Mouse (Mus musculus) CH12.LX (cell line): ENCODE measurements at regions not wholly inside any gene's neighbourhood (a gene's known extent, or its start where the extent isn't known, plus 50 kb on each side); places are given as distances from the start of the nearest gene placed in this dataset.

Source experiments
- DNase-seq: peaks from one replicate; pipeline ENCODE4 v3.0.0-alpha.2; 2013; ENCODE audit errors: extremely low read depth
- H3K27ac ChIP-seq: 2 replicates; pipeline ENCODE4 v1.5.1; 2012; ENCODE audit warnings: low read depth, mild to moderate bottlenecking, control low read depth, moderate library complexity; ENCODE audit not compliant: insufficient read depth
- H3K27me3 ChIP-seq: replicated peaks from 2 replicates; pipeline ENCODE3; 2012; ENCODE audit warnings: inconsistent platforms
- H3K36me3 ChIP-seq, 2 experiments: replicated peaks in 1 of 2; 2 replicates each; pipeline versions ENCODE3 to v1.6.1; 2012; ENCODE audit warnings: inconsistent platforms in 1 of 2, low read length in 1 of 2, mild to moderate bottlenecking in 1 of 2, mixed read lengths in 1 of 2, moderate library complexity in 1 of 2; ENCODE audit not compliant: control insufficient read depth in 1 of 2, insufficient read depth in 1 of 2
- H3K4me1 ChIP-seq, 2 experiments: 2 replicates each; pipeline ENCODE4 v1.6.1; 2012; ENCODE audit warnings: inconsistent platforms in 1 of 2, moderate library complexity in 1 of 2; ENCODE audit not compliant: insufficient read depth in 2 of 2, control insufficient read depth in 1 of 2
- H3K4me2 ChIP-seq: 2 replicates; pipeline ENCODE4 v1.6.1; 2012; ENCODE audit warnings: low read depth, mild to moderate bottlenecking, control low read depth; ENCODE audit not compliant: poor library complexity, insufficient read depth, severe bottlenecking
- H3K4me3 ChIP-seq, 3 experiments: fragments of 150-350 bp in 1 of 3; sonication (generic) in 1 of 3; replicated peaks in 1 of 3; 2 replicates each; pipeline versions ENCODE3 to v1.5.1; 2011 to 2012; ENCODE audit warnings: low read depth in 2 of 3, low read length in 2 of 3, mild to moderate bottlenecking in 2 of 3, moderate library complexity in 2 of 3, control low read depth in 1 of 3, improper control_type of control experiment in 1 of 3, inconsistent platforms in 1 of 3, mixed read lengths in 1 of 3; ENCODE audit not compliant: poor library complexity in 1 of 3
- H3K79me2 ChIP-seq: replicated peaks from 2 replicates; pipeline ENCODE4 v1.6.1; 2012; ENCODE audit warnings: mild to moderate bottlenecking, moderate library complexity; ENCODE audit not compliant: control insufficient read depth, poor library complexity, insufficient read depth, severe bottlenecking; ENCODE audit errors: extremely low read depth
- H3K9ac ChIP-seq: 2 replicates; pipeline ENCODE4 v1.6.1; 2012; ENCODE audit warnings: low read depth, mild to moderate bottlenecking, control low read depth, moderate library complexity; ENCODE audit not compliant: insufficient read depth
- H3K9me3 ChIP-seq: replicated peaks from 2 replicates; pipeline ENCODE3; 2012; ENCODE audit warnings: low read length, inconsistent platforms, mixed read lengths
- BHLHE40 ChIP-seq: IDR thresholded peaks from 2 replicates; pipeline ENCODE4 v1.6.1; 2011; ENCODE audit warnings: mild to moderate bottlenecking, low read depth, low read length, improper control_type of control experiment
- CHD1 ChIP-seq: IDR thresholded peaks from 2 replicates; pipeline ENCODE4 v1.6.1; 2012; ENCODE audit warnings: low read depth, low read length, improper control_type of control experiment, inconsistent platforms
- CTCF ChIP-seq, 2 experiments: IDR thresholded peaks in 1 of 2; conservative IDR thresholded peaks in 1 of 2; 2 replicates each; pipeline ENCODE4 v1.5.1; 2011 to 2012; ENCODE audit warnings: low read depth in 2 of 2, low read length in 2 of 2, improper control_type of control experiment in 1 of 2, inconsistent platforms in 1 of 2, mild to moderate bottlenecking in 1 of 2, moderate library complexity in 1 of 2
- GABPA ChIP-seq: IDR thresholded peaks from 2 replicates; pipeline ENCODE4 v1.6.1; 2012; ENCODE audit warnings: low read depth, low read length, improper control_type of control experiment, inconsistent platforms; ENCODE audit not compliant: insufficient replicate concordance
- IRF4 ChIP-seq: IDR thresholded peaks from 2 replicates; pipeline ENCODE4 v1.6.1; 2014; ENCODE audit warnings: low read depth, mild to moderate bottlenecking, inconsistent platforms, low read length, improper control_type of control experiment
- KAT2A ChIP-seq: IDR thresholded peaks from 2 replicates; pipeline ENCODE4 v1.6.1; 2012; ENCODE audit warnings: low read length, improper control_type of control experiment, inconsistent platforms; ENCODE audit not compliant: insufficient replicate concordance
- MAZ ChIP-seq: IDR thresholded peaks from 2 replicates; pipeline ENCODE4 v1.6.1; 2012; ENCODE audit warnings: low read depth, mild to moderate bottlenecking, inconsistent platforms, low read length, improper control_type of control experiment, moderate library complexity
- MXI1 ChIP-seq: IDR thresholded peaks from 2 replicates; pipeline ENCODE4 v1.6.1; 2011; ENCODE audit warnings: mild to moderate bottlenecking, low read depth, low read length, improper control_type of control experiment
- MYC ChIP-seq: IDR thresholded peaks from 2 replicates; pipeline ENCODE4 v1.6.1; 2011; ENCODE audit warnings: low read depth, mild to moderate bottlenecking, improper control_type of control experiment, low read length
- NELFE ChIP-seq: IDR thresholded peaks from 2 replicates; pipeline ENCODE4 v1.6.1; 2011; ENCODE audit warnings: low read depth, low read length, improper control_type of control experiment
- NRF1 ChIP-seq: IDR thresholded peaks from 2 replicates; pipeline ENCODE4 v1.6.1; 2014; ENCODE audit warnings: low read depth, mild to moderate bottlenecking, inconsistent platforms, low read length, improper control_type of control experiment, moderate library complexity
- PAX5 ChIP-seq: IDR thresholded peaks from 2 replicates; pipeline ENCODE4 v1.6.1; 2012; ENCODE audit warnings: low read length, inconsistent platforms, mixed read lengths
- POLR2A ChIP-seq: IDR thresholded peaks from 2 replicates; pipeline ENCODE4 v1.6.1; 2011; ENCODE audit warnings: low read depth, mild to moderate bottlenecking, improper control_type of control experiment, low read length
- RAD21 ChIP-seq: IDR thresholded peaks from 2 replicates; pipeline ENCODE4 v1.6.1; 2011; ENCODE audit warnings: low read depth, mild to moderate bottlenecking, low read length, improper control_type of control experiment, moderate library complexity
- SIN3A ChIP-seq: IDR thresholded peaks from 2 replicates; pipeline ENCODE4 v1.6.1; 2012; ENCODE audit warnings: low read length, improper control_type of control experiment, inconsistent platforms
- TCF12 ChIP-seq: IDR thresholded peaks from 2 replicates; pipeline ENCODE4 v1.6.1; 2014; ENCODE audit warnings: low read depth, mild to moderate bottlenecking, inconsistent platforms, low read length, improper control_type of control experiment
- USF2 ChIP-seq: conservative IDR thresholded peaks from 2 replicates; pipeline ENCODE4 v1.6.1; 2011; ENCODE audit warnings: low read depth, low read length, improper control_type of control experiment
- ZC3H11A ChIP-seq: IDR thresholded peaks from 2 replicates; pipeline ENCODE4 v1.6.1; 2012; ENCODE audit warnings: low read depth, mild to moderate bottlenecking, inconsistent platforms, low read length, improper control_type of control experiment
- dilution Hi-C: fragments of 300-500 bp; cut with MboI; formaldehyde crosslinking; loops from 2 replicates; pipeline ENCODE4 v1.14.3; 2020; ENCODE audit warnings: low sequenced_read_pairs; ENCODE audit not compliant: extremely low pct_unique_long_range_greater_than_20kb, extremely low pct_ligation_motif_present
- in situ Hi-C: fragments of 300-500 bp; cut with MboI; formaldehyde crosslinking; loops from 3 replicates; pipeline ENCODE4 v1.14.3; 2019; ENCODE audit warnings: low sequenced_read_pairs, low pct_ligation_motif_present, low pct_unique_long_range_greater_than_20kb, mixed read lengths

DNA sequence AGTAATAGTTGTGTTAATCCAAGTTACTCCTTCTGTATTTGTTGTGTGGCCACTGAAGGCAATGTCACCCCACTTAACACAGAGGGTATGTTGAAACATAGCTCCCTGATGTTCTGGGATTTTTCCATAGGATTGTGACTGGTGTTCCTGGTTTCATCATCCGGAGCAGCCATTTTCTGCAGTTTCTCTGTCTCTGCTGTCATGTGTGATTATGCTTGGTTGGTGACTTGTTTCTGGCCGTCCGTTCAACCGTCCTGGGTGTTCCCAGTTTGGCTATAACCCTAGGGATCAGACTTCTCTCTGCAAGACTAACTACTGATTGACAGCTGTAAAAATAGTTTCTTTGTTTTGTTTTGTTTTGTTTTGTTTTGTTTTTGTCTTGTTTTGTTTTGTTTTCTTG is 98.1 kb upstream of the Rpl34 start:
- dilution Hi-C loops (no loop called here), in situ Hi-C loops (no loop called here)
- Histone ChIP-seq H3K27me3 (no peaks in the 10 kb centered on the region), H3K9ac (no peak overlapping the region), H3K27ac (no peak overlapping the region), H3K4me2 (no peak overlapping the region), H3K79me2 (no peaks in the 10 kb centered on the region), H3K36me3 (no peaks in the 10 kb centered on the region), H3K4me3 (no peak overlapping the region), H3K9me3 (no peaks in the 10 kb centered on the region), H3K4me1 (peaks cover 6 to 12% of the 10 kb centered on the region in 2 experiments)
- TF ChIP-seq GABPA (no peak), USF2 (no peak), MAZ (no peak), POLR2A (no peak), MXI1 (no peak), ZC3H11A (no peak), CHD1 (no peak)
- no peak for DNase-seq

DNA sequence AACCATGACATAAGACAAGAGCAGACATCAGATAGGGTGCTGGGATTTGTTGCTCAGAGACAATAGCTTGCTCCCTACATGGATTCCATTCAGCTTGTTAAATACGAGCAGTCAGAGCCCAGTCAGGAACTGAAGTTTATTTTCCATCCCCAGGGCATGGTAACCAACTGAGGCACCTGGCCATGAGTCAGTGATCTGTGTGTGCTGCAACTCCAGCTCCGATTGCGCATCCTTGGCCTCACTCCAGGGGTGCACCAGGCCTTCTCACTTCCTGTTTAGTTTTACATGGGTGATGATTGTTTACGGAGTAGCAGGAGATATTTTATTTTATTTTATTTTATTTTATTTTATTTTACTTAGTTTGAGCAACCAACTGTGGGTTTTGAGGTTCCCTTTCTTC is 97.7 kb upstream of the Rpl34 start:
- peaks cover 6 to 12% of the 10 kb centered on the region in 2 experiments for H3K4me1 ChIP-seq
- H3K4me3 ChIP-seq, result no peak overlapping the region
- H3K27me3 ChIP-seq, result no peaks in the 10 kb centered on the region
- no peaks in the 10 kb centered on the region for H3K79me2 ChIP-seq
- no peak overlapping the region for H3K9ac ChIP-seq
- in situ Hi-C loops, result no loop called here
- no peak overlapping the region for H3K27ac ChIP-seq
- H3K4me2 ChIP-seq, result no peak overlapping the region
- dilution Hi-C loops, result no loop called here
- TF ChIP-seq NELFE, result no peak
- TF ChIP-seq NRF1, result no peak
- TF ChIP-seq MYC, result no peak
- TF ChIP-seq SIN3A, result no peak
- no peak for TF ChIP-seq RAD21
- no peak for TF ChIP-seq CTCF (conservative IDR thresholded peaks at IDR 0.05 in 1 of 2, IDR thresholded peaks at IDR 0.05 in 1 of 2; ENCODE audit: low read depth in 2 of 2, low read length in 2 of 2)
- TF ChIP-seq IRF4, result no peak
- TF ChIP-seq CHD1, result no peak
- no peak for TF ChIP-seq PAX5
- TF ChIP-seq KAT2A, result no peak
- no peak for TF ChIP-seq GABPA
- no peak for TF ChIP-seq TCF12
- no peak for TF ChIP-seq BHLHE40
- H3K9me3 ChIP-seq, result no peaks in the 10 kb centered on the region
- no peak for DNase-seq
- H3K36me3 ChIP-seq, result no peaks in the 10 kb centered on the region
